Mouse (Mus musculus) heart, adult 2 months (tissue): ENCODE measurements around the gene Dlg1.

Experiments used
- CTCF ChIP-seq: fragments of 200-600 bp; IDR thresholded peaks from 2 replicates; pipeline ENCODE4 v1.8.1; 2022; ENCODE audit warnings: antibody characterized with exemption, mild to moderate bottlenecking, moderate library complexity
- EP300 ChIP-seq: fragments of 200-500 bp; IDR thresholded peaks from 2 replicates; pipeline ENCODE4 v1.6.1; 2011; ENCODE audit warnings: low read depth, low read length, control low read depth; ENCODE audit not compliant: insufficient read depth
- POLR2A ChIP-seq: fragments of 200-500 bp; IDR thresholded peaks from 2 replicates; pipeline ENCODE4 v1.6.1; 2011; ENCODE audit warnings: mild to moderate bottlenecking, low read depth, low read length, control low read depth; ENCODE audit not compliant: insufficient read depth

- no peak for TF ChIP-seq CTCF
- no peak for TF ChIP-seq EP300
- TF ChIP-seq POLR2A = no peak
Measured at GRCm38 (mm10) chr16:31657502-31657901, 5.7 kb upstream of the Dlg1 start.
